Mouse (Mus musculus) CD4-positive, CD25-positive, alpha-beta regulatory T cell, adult 2 months (primary cell): ENCODE measurements around the gene Trak1.

Experiments
- DNase-seq: peaks from one replicate; pipeline ENCODE4 v3.0.0-alpha.2; 2012; ENCODE audit warnings: low read depth, low spot score

Gene Trak1

GRCm38 (mm10) chr9:121477305-121477911 is 180.1 kb downstream of the Trak1 start:
- DNase-seq: peak; percentile 81

GRCm38 (mm10) chr9:121479453-121479852 is 182.2 kb downstream of the Trak1 start:
- peak; percentile 83 for DNase-seq

GRCm38 (mm10) chr9:121487216-121487615 is 189.9 kb downstream of the Trak1 start:
- DNase-seq: no peak

GRCm38 (mm10) chr9:121491592-121492240 is 194.4 kb downstream of the Trak1 start:
- DNase-seq: no peak

- no peak for DNase-seq
These were observed 196.9 kb downstream of the Trak1 start for GRCm38 (mm10) chr9:121494006-121494767.

GRCm38 (mm10) chr9:121495529-121495928 is 198.2 kb downstream of the Trak1 start, which contains the start of gene Cck:
Cck (minus strand) TSS chr9:121495694.
- DNase-seq: no peak

- no peak for DNase-seq
These were observed 198.8 kb downstream of the Trak1 start for GRCm38 (mm10) chr9:121496102-121496501.

- DNase-seq: no peak
These were observed 208.0 kb downstream of the Trak1 start for GRCm38 (mm10) chr9:121505346-121505745.

- DNase-seq: no peak
These were observed 209.3 kb downstream of the Trak1 start for GRCm38 (mm10) chr9:121506478-121507180.

GRCm38 (mm10) chr9:121511911-121512310 is 214.6 kb downstream of the Trak1 start:
- DNase-seq: no peak

- DNase-seq: no peak
These were observed 217.2 kb downstream of the Trak1 start for GRCm38 (mm10) chr9:121514462-121514861.

- no peak for DNase-seq
These were observed 222.7 kb downstream of the Trak1 start for GRCm38 (mm10) chr9:121520047-121520446.
